Mouse (Mus musculus) ES-Bruce4 (cell line): Measurements from ENCODE around the gene Gramd1b. TPM values are rescaled to one million over a fixed set of nuclear protein-coding genes. Genes with fewer than 3 reads are reported as not detected.

Source experiments
- H3K27ac ChIP-seq: 2 replicates; pipeline ENCODE4 v1.5.1; 2012; ENCODE audit warnings: low read length, inconsistent platforms; ENCODE audit not compliant: insufficient read depth
- H3K27me3 ChIP-seq: 2 replicates; pipeline ENCODE4 v1.6.1; 2012; ENCODE audit warnings: mild to moderate bottlenecking, low read length, inconsistent platforms; ENCODE audit not compliant: control insufficient read depth, poor library complexity, insufficient read depth, severe bottlenecking
- H3K36me3 ChIP-seq: 2 replicates; pipeline ENCODE4 v1.6.1; 2012; ENCODE audit warnings: inconsistent platforms, mild to moderate bottlenecking, low read length, moderate library complexity; ENCODE audit not compliant: control insufficient read depth, poor library complexity, insufficient read depth, severe bottlenecking
- H3K4me1 ChIP-seq: one replicate; pipeline ENCODE4 v1.8.1; 2011; ENCODE audit warnings: low read length; ENCODE audit not compliant: control insufficient read depth, insufficient read depth
- H3K4me3 ChIP-seq: 2 replicates; pipeline ENCODE4 v1.5.1; 2011; ENCODE audit warnings: low read depth, mild to moderate bottlenecking, low read length
- H3K9ac ChIP-seq: 2 replicates; pipeline ENCODE4 v1.6.1; 2012; ENCODE audit warnings: low read depth, mild to moderate bottlenecking, inconsistent platforms; ENCODE audit not compliant: poor library complexity, severe bottlenecking
- H3K9me3 ChIP-seq: replicated peaks from 2 replicates; pipeline ENCODE4 v1.6.1; 2012; ENCODE audit warnings: mild to moderate bottlenecking, low read length, inconsistent platforms; ENCODE audit not compliant: control insufficient read depth, poor library complexity, insufficient read depth, severe bottlenecking
- CTCF ChIP-seq: IDR thresholded peaks from one replicate; pipeline ENCODE4 v1.8.1; 2011; ENCODE audit warnings: low read depth, low read length
- EP300 ChIP-seq: IDR thresholded peaks from 2 replicates; pipeline ENCODE4 v1.6.1; 2011; ENCODE audit warnings: low read depth, low read length; ENCODE audit not compliant: insufficient read depth
- POLR2A ChIP-seq: IDR thresholded peaks from one replicate; pipeline ENCODE4 v1.8.1; 2011; ENCODE audit warnings: low read length; ENCODE audit not compliant: insufficient read depth
- polyA plus RNA-seq: library from polyadenylated mRNA; stranded (reverse); fragments of >200 nt; gene quantifications from 2 replicates; pipeline ENCODE4 v1.2.4, GENCODE M21; 2011; ENCODE audit warnings: low read depth; ENCODE audit not compliant: missing spikeins, insufficient read depth, insufficient read length

The Gramd1b gene
- polyA plus RNA-seq, 1 experiment = 14.2 TPM

DNA sequence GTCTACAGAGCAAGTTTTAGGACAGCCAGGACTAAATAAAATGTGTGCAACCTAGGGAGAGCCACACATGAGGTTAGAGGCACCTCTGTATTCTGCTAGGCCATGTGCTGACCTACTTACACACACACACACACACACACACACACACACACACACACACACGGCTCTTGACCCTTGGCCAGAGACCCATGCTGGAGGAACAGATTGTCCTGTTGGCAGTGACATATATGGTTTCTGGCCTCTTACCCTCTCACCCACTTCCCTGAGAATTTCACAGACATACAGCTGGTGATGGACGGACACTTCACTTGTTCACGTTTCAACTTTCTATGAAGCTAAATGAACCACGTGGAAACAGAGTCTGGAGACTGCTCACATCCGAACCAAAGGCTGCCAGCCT is 212.4 kb downstream of the Gramd1b start:
- Histone ChIP-seq H3K27ac (no peak overlapping the region), H3K36me3 (peaks cover 12% of the 10 kb centered on the region), H3K9ac (no peak overlapping the region), H3K9me3 (no peaks in the 10 kb centered on the region), H3K27me3 (no peaks in the 10 kb centered on the region), H3K4me1 (peaks cover 7% of the 10 kb centered on the region), H3K4me3 (no peak overlapping the region)
- TF ChIP-seq CTCF (no peak), EP300 (no peak), POLR2A (no peak)

DNA sequence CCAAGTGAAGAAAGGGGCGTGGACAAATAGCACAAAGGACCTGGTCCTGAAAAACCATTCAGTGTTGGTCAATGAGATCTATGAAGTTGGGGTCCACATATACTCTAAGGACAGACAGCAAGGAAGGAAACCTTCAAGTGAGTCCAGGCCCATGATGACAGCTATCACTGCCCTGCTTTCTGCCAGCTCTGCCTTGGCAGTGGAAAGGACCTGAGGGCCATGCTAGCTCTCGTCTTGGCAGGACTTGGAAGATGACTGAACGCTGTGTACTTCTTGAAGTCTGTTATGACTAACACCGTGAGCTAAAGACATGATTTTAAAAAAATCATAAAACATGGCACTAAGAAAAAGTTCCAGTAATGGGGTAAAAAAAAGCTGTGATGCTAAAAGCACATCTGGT is 213.4 kb downstream of the Gramd1b start:
- Histone ChIP-seq H3K4me3 (no peak overlapping the region), H3K27me3 (no peaks in the 10 kb centered on the region), H3K4me1 (peaks cover 1% of the 10 kb centered on the region), H3K9ac (no peak overlapping the region), H3K27ac (no peak overlapping the region), H3K36me3 (peaks cover 12% of the 10 kb centered on the region), H3K9me3 (no peaks in the 10 kb centered on the region)
- no peak for TF ChIP-seq CTCF
- TF ChIP-seq EP300 = no peak
- TF ChIP-seq POLR2A = no peak

DNA sequence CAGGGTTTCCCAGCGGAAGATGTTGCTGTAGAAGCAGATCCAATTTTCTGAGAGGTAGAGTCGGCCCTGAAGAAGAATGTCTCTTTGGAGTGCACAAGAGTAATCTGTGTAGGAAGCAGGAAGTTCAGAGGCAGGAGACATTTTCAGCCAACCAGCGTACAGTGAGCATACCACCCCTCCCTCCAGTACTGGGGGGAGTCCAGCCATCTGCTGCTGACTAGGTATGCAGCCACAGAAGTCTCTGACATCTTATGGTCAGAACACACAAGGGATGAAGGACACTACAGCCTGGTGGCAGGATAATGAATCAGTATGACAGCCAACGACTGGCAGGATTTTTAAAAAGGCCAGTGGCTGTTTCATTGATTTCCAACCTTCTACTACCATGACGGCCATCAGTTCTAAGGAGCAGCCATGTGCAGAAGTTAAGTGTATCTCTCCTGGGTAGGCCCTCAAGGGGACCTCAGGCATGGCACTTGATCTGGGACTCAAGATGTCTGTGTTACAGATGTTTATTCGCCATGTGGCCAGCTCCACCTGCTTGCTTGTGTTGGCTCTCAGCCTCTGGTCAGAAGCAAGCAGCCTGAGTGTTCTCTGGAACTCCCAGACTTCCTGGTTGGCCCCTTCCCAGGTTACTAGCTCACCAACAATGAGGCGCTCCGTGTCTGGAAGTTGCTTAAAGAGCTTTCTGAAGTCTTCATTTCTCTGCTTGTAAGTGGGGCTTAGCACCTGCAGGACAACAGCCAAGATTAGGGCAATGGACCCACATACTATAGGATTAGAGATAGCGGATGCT is 214.1 kb downstream of the Gramd1b start:
- Histone ChIP-seq H3K4me1 (peaks cover 1% of the 10 kb centered on the region), H3K9ac (no peak overlapping the region), H3K27me3 (no peaks in the 10 kb centered on the region), H3K9me3 (no peaks in the 10 kb centered on the region), H3K4me3 (no peak overlapping the region), H3K36me3 (peaks cover 12% of the 10 kb centered on the region), H3K27ac (no peak overlapping the region)
- TF ChIP-seq POLR2A (no peak), CTCF (no peak), EP300 (no peak)

DNA sequence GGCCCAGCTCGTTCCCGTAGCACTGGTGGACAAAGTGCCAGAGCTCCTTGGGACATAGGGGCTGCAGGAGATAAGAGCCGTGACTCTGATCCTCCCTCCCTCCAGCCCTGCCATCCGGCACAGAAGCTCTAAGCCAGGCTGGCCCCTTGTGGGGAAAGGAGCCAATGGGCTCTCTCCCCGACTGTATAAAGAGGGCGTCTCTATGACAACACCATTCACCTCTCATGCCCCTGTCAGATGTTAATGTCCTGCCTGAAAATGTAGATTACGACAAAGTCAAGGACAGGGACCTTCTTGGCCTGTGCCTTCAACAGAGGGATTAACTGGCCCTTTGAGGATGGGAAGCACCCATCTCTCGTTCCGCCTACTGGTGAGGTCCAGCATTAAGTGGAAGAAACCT is 219.4 kb downstream of the Gramd1b start:
- Histone ChIP-seq H3K27me3 (no peaks in the 10 kb centered on the region), H3K4me3 (no peak overlapping the region), H3K4me1 (no peaks in the 10 kb centered on the region), H3K9me3 (no peaks in the 10 kb centered on the region), H3K9ac (no peak overlapping the region), H3K36me3 (peaks cover 24% of the 10 kb centered on the region), H3K27ac (no peak overlapping the region)
- TF ChIP-seq POLR2A (no peak), EP300 (no peak), CTCF (no peak)

DNA sequence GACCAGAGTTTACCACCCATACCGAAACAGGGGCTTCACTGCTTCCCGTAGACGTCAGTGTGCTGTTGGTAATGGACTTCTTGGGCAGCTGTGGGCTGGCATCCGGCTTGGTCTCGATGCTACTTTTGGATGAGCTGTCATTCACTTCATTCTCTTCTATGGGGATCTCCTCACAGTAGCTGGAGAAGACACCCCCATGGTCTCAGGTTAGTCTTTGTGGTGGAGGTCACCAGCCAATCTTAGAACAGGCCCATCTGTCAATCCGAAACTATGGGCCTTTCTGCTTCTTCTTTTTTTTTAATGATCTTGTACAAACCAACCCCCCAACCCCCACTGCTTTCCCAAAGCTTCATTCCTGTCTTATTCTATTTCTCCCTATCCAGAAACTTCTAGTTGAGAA is 221.3 kb downstream of the Gramd1b start:
- no peaks in the 10 kb centered on the region for H3K9me3 ChIP-seq
- TF ChIP-seq POLR2A (no peak), EP300 (no peak), CTCF (no peak)
- H3K4me1 ChIP-seq = no peaks in the 10 kb centered on the region
- H3K9ac ChIP-seq = no peak overlapping the region
- no peak overlapping the region for H3K4me3 ChIP-seq
- H3K36me3 ChIP-seq = peaks cover 22% of the 10 kb centered on the region
- no peaks in the 10 kb centered on the region for H3K27me3 ChIP-seq
- no peak overlapping the region for H3K27ac ChIP-seq

DNA sequence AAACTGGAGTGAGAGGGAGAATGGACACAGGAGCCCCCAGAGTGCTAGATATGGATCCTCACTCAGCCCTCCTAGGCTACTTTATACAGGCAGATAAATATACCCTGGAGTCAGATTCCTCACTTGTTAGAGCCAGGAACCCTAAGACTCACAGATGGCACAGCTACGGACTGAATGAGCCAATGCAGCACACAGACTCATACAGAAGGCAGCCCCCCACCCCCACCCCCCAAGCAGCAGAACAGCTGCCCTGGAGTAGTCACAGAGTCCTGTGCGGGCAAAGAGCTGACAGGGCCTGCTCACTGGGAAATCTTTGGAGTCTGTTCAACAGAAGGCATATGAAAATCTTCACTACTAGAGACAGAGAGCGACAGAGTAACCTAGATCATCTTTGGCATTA is 223.9 kb downstream of the Gramd1b start:
- no peaks in the 10 kb centered on the region for H3K4me1 ChIP-seq
- TF ChIP-seq POLR2A = no peak
- no peak for TF ChIP-seq EP300
- TF ChIP-seq CTCF = no peak
- H3K27me3 ChIP-seq = no peaks in the 10 kb centered on the region

More for the DNA sequence above, 223.9 kb downstream of the Gramd1b start:
- H3K36me3 ChIP-seq = peaks cover 25% of the 10 kb centered on the region
- H3K27ac ChIP-seq = no peak overlapping the region
- H3K9ac ChIP-seq = no peak overlapping the region
- no peak overlapping the region for H3K4me3 ChIP-seq
- H3K9me3 ChIP-seq = no peaks in the 10 kb centered on the region
